Mouse (Mus musculus): ENCODE results near the gene Tbc1d22b.

DNA sequence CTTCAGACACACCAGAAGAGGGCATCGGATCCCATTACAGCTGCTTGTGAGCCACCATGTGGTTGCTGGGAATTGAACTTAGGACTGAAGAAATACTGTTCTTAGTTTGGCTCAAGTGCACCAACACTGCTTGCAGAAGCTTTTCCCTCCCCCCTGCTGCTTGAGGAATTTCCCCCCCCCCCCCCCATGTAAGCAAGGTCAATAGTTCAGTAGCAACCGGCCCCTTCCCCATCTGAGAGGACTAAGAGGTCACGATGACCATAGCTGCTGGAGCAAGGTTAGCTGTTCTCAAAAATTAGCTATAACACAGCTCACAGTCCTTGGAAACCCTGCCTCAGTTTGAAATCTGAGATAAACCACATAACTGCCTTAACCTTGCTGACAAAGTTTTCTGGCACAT, 92.6 kb downstream of the Tbc1d22b start:
- TF ChIP-seq USF1 (IDR thresholded peaks at IDR 0.05; ENCODE audit: low read depth) (no peak), SRF (IDR thresholded peaks at IDR 0.05; ENCODE audit: control insufficient read depth, insufficient read length, low read depth) (no peak), MYOD1 (IDR thresholded peaks at IDR 0.05; ENCODE audit: control insufficient read depth in 1 of 3, insufficient read length in 2 of 3, low read depth in 2 of 3) (no peak), MYOG (IDR thresholded peaks at IDR 0.05; ENCODE audit: control insufficient read depth in 1 of 3, insufficient read depth in 1 of 3, insufficient read length in 2 of 3, low read depth in 2 of 3) (no peak), POLR2A (IDR thresholded peaks at IDR 0.05; ENCODE audit: insufficient read length, low read depth) (no peak), REST (IDR thresholded peaks at IDR 0.05; ENCODE audit: insufficient read depth, insufficient read length) (no peak), E2F4 (IDR thresholded peaks at IDR 0.05; ENCODE audit: insufficient read depth) (no peak), CEBPB (IDR thresholded peaks at IDR 0.05; ENCODE audit: insufficient read depth, poor library complexity, severe bottlenecking) (no peak), MAX (IDR thresholded peaks at IDR 0.05; ENCODE audit: low read depth) (no peak)
